Mouse (Mus musculus): ENCODE results near the gene Tmc8.
"Not testable (repeated sequence)": the region's sequence is repeated elsewhere in the genome, so short reads cannot be mapped to it uniquely, and the experiment has no call there.

The Tmc8 gene

DNA sequence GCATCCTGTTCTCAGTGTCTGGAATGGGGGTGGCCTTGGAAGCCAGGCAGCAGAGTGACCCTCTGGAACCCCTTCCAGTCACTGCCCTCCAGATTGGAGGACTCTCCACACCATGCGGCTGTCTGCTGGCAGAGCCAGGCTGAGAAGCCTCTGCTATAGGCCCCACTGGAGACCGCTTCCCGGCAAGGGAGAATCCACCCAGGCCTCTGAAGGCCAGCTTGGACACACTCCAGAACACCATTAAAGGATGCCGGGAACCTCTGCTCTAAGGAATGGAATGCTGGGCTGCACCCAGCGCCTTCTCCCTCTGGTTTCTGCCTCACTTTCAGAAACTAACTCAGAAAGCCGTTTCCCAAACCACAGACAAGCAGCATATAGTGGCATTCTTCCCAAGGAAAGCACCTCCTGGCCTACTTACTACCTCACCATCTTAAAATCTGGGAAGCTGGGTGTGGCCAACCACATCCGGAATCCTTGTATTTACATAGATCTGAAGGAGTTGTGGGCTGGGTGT, 40.9 kb downstream of the Tmc8 start:
- in situ Hi-C loops (cut with MboI, MseI): loop anchor here (5.0 kb wide), 1 partner anchor 100 kb away; no protein-coding TSS in a partner anchor

DNA sequence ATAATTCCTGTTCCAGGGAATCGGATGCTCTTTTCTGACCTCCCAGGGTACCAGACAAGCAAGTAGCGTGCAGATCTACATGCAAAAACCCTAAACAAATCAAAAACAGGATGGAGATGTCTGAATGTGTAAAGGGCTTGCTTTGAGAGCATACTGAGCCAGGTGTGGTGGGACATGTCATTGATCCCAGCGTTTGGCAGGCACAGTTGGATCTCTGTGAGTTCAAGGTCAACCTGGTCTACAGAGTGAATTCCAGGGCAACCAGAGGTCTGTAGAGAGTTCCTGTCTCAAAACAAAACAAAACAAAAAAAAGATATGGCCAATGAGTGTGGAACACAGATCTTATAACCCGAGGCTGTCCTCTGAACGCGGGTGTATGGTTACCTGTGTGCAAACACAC, 41.5 kb downstream of the Tmc8 start:
- in situ Hi-C loops (cut with MboI, MseI): loop anchor here (5.0 kb wide), 1 partner anchor 101 kb away; no protein-coding TSS in a partner anchor

DNA sequence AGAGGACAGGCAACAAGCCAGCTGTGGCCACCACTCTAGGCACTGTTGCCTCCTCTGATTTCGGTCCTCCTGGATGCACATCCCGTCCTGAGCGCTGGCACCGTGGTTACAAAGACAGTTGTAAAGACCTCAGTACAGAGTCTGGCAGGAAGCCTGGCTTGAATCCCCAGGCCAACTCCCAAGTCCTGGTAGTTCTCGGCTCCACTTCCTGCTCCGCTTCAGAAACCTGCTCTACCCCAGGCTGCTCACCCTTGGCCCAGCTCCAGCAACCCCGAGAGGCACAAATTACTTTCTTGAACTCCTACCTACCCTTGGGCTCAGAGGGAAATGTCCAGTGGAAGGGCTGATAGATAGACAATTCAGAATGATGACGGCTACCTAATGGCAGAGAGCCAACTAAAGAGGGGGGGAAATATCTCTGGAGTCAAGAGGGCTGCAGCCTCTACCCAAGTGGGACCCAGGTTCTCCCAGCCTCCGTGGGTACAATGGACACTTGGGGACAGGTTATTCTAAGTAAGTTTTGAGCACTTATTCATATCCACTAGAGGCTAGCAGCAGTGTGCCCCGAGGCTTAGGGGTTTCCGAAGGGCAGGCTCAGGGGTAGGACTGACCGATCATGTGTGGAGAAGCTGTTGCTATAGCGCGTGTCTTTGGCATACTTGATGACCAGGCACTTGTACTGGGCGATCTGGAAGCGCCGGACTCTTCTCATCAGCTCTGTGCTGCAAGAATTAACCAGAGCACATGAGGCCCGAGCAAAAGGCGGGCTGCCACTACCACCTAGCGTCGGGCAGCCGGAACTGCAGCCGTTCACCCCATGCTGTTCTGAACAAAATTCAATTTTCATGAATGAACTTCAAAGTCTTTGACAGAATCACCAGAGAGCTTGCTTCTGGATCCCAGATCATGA, 42.4 kb downstream of the Tmc8 start:
- in situ Hi-C loops (cut with MboI, MseI): loop anchor here (5.0 kb wide), 1 partner anchor 102 kb away; no protein-coding TSS in a partner anchor

DNA sequence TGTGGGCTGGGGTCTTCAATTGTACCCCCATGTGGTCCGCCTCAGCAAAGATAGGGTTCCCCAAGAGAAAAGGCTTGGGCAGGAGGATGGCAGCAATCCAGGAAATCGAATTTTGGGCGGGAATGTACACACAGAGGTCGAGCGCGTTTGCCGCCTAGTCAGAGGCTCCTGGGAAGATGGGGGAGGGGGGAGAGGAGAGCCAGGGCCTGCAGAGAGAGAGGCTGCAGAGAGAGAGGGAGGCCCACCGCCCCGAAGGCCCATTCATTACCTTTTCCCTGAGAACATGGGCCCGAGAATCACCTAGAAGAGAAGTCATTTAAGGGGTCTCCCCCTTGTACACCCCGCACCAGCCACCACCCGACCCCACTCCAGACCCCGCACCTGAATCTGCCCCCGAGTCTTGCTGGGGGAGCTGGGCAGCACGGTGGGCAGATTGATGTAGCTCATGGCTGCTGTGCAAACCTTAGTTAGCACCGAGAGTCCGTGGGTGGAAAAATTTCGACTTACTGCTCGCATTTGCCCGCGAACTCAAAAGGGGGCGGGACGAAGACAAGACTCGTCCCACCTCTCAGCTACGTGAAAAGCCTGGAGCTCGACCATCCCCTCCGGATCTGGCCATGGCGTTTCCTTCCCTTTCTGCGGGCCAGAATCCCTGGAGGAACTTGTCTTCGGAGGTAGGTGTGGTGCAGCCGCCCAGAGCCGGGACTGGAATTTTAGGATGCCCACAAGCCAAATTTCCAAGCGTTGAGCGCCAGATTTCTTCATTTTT, 43.6 kb downstream of the Tmc8 start, which contains the start of the genes Afmid and Tk1:
TSS of gene Afmid (plus strand) at position 592 of the 769 bp plus-strand sequence.
TSS of gene Tk1 (minus strand) at position 760 of the 769 bp plus-strand sequence.
- in situ Hi-C loops (cut with MboI, MseI): no loop called here

DNA sequence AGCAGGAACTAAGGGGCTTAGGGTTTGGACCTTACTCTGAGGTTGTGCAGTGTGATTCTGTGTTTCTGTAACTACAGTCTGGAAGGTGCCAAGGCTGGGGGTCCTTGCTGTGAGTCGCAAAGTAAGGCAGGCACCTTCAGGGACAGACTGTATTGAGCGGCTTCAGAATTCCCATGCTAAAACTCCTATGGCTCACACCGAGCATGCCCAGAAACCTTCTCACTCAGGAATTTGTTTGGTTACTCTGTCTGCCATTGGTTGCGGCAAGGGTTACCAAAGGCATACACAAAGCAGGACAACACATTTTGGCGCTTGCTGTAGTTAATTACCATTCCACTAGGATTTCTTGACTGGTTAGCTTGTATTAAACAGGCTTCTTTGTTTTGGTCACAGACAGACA, 44.3 kb downstream of the Tmc8 start:
- in situ Hi-C loops (cut with MboI, MseI): no loop called here

DNA sequence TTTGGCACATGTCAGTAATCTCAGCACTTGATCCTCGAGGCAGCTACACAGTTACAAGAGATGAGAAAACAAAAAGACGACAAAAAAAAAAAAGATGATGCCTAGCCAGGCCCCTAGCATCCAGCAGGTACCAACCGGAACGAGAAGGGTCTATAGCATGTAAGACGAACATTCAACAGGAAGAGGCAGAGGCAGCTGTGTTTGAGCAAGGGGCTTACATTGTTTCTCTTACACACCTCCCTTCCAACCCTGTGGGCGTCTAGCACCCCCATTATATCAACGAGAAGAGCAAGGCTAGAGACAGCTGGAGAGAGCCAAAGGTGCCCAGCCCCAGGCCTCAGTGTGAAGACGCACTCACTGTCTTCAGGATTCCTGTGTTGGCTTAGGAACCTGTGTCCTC, 45.0 kb downstream of the Tmc8 start:
- in situ Hi-C loops (cut with MboI, MseI): no loop called here

DNA sequence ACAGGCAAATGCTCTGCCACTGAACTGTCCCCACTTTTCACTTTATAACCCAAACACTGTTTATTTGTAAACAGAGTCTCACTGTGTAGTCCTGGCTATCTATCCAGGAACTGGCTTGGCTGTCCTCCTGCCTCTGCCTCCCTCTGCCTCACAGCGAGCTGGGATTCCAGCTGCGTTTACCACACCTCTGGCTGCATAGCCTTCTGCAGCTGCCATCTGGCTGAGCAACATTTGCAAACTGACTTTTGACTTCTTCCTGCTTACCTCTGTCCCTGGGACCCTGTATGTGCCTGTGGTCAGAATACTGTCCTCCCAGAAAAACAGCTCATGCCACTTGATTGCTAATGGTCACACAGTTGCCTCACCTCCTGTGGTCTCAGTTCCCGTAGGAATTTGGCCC, 45.5 kb downstream of the Tmc8 start:
- in situ Hi-C loops (cut with MboI, MseI): no loop called here

DNA sequence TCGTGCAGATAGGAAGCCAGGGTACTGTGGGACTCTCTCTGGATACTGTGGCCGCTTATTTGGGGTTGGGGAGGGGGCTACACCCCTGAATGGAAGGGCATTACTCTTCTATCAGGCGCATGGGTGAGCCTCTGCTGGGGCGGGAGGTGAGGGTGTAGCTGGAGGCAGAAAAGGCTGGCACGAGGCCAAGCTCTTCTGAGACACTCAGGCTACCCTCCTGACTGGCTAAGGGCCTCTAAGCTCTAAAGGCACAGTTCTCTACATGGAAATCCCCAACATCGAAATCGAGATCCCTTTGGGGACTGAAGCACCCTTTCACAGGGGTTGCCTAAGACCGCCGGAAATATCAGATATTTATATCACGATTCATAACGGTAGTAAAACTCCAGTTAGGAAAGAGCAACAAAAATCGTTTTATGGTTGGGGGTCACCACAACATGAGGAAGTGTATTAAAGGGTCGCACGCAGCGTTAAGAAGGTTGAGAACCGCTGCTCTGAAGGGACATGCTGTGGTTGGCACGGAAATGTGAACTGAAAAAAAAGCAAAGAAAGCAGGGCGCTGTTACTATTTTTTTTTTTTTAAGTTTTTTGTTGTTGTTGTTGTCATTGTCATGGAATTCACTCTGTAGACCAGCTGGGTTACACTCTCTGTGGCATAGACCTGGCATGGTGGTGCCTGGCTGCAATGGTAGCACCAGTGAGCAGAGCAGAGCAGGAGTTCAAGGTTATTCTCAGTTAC, 46.4 kb downstream of the Tmc8 start:
- in situ Hi-C loops (cut with MboI, MseI): no loop called here

DNA sequence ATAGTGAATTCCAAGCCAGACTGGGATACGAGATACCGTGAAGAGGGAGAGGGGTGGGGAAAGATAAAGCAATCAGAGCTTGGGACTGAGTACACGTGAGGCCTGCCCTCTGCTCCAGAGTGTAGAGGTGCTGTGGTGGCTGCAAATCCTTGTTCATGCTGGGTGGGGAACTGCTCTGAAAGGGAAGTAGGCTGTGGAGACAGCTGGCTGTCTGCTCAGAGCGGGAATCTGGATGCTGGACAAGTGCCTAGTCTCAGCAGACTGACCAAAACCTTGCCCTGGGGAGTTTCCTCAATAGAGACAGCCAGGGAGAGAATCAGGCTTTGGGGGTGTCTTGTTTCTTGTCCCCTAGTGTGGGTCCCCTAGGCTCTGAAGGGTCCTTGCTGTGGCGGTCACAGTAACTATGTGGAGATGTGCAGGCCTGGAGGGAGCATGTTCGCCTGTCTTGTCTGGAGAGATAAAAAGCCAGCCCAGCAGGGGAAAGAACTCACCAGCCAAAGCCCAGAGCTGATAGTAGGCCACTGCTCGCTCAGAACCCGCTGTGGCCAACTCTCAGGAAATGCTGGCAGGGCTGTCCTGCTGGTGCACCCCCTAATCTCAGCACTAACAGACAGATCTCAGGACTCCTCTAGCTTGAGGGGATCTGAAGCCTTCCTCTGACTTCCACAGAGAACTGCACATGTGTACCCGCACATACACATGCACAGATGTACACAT, 47.2 kb downstream of the Tmc8 start:
- in situ Hi-C loops (cut with MboI, MseI): no loop called here

DNA sequence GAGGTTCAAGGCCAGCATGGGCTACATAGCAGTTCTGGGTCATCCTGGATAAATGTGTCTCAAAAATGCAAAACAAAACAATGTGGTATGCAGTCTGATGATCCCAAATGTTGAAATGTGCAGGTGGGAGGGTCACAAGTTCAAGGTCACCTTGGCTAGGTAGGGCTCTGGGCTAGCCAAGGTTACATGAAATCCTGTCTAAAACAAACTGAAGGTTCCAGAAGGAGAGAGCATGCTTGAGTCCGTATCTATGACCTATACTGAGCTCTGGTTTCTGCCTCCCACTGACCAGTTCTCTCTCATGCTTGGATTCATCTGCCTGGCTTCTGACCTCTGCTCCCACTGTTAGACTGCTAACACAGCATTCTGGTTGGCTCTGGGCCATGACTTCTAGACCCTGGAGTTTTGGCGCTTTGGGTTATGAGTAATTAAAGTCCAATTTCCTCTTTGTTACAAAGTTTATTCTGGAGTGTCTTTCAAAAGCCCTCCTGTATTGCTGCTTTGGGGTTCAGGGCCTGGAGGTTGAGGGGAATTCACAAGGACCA, 47.9 kb downstream of the Tmc8 start:
- in situ Hi-C loops (cut with MboI, MseI): no loop called here

DNA sequence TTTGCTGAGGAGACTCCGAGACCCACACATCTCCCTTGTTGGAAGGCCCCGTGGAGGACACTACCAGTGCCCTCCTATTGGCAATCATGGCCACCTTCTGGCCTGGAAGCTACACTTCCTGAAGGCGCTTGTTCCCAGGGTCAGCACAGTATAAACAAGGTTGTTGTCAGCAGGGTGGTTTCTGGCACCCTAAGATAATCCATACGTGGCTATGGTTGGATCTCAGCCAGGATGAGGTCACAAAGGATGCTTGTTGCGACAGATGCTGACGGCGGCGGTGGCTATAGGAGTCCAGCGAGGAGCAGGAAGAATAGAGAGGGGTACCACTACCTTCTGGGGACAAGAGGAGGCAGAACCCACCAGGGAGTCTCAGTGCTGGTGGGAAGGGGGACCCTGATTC, 48.5 kb downstream of the Tmc8 start:
- in situ Hi-C loops (cut with MboI, MseI): no loop called here

DNA sequence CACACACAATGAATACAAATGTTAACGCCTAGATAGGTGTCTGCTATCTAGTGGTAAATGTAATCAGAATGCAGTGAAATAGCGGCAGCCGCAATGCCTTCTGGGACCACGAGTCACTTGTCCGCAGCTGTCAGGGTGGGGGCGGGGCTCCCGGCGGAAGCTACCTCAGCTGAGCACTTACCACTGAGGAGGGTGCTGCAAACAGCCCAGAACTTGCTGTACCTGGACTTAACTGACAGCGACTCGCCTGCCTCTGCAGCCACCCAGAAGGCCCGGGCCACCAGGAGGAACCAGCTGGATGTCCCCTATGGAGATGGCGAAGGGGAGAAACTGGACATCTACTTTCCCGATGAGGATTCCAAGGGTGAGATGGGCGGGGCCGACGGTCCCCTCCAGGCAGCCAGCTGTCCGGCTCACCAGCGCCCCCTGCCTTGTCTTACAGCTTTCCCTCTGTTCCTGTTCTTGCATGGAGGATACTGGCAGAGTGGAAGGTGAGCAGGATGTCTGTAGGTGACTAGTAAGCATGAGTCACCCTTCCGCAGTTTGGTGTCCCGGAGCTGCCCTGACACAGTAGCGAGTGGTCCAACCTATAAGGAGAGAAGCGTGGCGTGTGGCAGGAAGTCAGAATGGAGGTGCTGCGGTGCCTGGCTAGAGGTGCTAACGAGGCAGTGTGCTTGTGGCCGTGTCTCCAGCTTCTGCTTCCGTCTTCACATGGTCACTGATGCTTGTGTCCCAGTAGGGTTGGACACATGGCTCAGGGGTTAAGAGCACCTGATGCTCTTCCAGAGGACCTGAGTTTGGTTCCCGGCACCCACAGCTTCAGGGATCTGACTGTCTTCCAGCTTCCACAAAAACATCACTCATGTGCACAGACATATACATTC, 50.5 kb downstream of the Tmc8 start:
- in situ Hi-C loops (cut with MboI, MseI): no loop called here

DNA sequence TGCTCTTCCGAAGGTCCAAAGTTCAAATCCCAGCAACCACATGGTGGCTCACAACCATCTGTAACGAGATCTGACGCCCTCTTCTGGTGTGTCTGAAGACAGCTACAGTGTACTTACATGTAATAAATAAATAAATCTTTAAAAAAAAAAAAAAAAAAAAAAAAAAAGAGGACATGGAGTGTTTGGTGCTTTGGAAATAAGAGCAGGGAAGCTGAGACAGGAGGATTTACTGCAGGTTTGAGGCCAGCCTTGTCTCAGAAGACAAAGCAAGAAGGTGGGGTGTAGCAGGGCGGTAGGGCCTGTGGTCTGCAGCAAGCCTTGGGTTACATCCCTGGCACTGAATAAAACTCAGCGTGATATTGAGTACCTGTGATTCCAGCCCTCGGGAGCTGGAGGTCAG, 51.6 kb downstream of the Tmc8 start:
- in situ Hi-C loops (cut with MboI, MseI): not testable (repeated sequence)

DNA sequence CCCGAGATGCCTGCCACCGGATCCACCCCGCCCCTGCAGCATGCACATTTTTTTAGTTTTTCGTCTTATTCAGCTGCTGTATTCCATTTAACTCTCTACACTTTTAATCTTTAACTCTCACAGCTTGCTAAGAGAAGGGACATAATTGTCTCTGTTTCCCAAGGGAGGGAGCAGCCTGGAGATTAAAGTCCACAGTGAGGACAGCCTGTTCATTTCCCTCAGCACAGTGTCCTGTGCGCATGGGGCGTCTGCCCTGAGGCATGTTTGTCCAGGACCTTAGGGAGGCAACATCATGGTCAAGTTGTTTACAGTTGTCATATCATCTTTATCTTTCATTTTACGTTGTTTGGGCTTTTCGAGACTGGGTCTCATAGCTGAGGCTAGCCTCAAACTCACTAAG, 52.2 kb downstream of the Tmc8 start:
- in situ Hi-C loops (cut with MboI, MseI): no loop called here

DNA sequence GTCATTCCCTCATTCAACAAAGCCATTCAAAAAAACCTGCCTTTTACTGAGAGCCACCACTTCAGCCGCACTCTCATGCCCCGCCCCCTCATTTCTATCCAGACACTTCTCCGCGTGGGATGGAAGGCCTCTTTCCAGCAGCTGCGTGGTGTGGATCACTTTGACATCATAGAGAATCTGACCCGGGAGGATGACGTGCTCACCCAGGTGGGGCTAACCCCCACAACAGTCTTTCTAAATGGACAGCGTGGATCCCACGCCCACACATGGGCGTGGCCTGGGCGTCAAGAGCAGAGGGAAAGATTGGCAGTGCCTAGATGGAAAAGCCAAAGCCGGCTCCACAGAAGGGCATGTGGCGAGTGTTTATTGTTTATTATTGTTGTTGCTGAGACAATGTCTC, 54.4 kb downstream of the Tmc8 start:
- in situ Hi-C loops (cut with MboI, MseI): no loop called here

DNA sequence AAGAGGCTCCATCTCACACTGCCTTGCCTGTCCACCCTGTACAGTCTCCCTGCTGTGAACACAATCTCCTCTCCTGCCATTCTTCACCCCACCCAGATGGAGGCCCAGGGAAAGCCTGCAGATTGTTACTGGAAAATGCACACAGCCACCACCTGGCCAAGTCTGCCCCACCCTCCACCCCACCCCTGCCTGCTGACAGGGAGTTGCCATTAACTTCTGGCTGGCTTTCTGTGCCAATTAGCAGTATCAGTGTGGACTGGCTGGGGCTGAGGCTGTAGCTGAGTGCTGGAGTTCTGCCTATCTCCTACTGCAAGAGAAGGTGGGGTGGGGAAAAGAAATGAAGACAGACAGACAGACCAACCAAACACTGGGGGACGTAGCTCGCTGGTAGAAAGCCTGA, 56.7 kb downstream of the Tmc8 start:
- in situ Hi-C loops (cut with MboI, MseI): no loop called here

DNA sequence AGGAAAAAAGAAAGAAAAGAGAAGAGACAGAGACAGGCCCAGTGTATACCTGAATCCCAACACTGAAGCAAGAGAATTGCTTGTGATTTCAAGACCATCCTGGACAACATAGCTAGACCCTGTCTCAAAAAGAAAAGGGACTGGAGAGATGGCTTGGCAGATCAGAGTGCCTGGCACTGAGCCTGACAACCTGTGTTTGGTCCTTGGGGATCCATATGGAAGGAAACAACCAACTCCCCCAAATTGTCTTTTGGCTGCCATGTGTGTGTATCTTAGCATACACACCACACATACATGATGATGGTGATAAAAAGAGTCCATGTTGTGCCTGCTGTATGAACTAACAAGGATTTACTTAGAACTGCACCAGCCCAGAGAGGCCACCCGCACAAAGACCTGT, 57.1 kb downstream of the Tmc8 start:
- in situ Hi-C loops (cut with MboI, MseI): no loop called here

DNA sequence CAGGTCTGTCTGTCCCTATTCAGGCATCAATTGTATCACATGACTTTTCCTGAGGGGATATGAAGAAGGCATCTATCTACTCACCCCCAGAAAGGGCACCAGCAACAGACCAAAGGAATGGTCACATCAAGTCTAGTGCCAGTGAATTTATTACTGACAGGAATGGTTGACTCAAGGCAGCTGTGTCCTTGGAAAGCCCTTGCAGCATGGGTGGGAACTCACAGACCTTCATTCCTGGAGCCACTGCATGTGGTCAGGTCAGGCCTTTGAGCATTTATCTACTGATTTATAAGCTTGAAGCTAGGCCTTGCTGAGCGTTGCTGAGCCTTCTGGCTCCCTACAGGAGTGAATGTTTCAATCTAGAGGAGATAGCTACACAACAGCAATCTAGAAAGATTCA, 59.0 kb downstream of the Tmc8 start:
- in situ Hi-C loops (cut with MboI, MseI): no loop called here

All from regulatory T cell (primary cell).